Mouse (Mus musculus): ENCODE data around the gene Slc15a4. TPM values are rescaled to one million over a fixed set of nuclear protein-coding genes. Genes with fewer than 3 reads are reported as not detected.
A peak's percentile ranks its signal among the peaks of the same experiment; 100 is the strongest.

Slc15a4 gene
- total and polyA plus RNA-seq, 3 experiments = 31.7 to 35.5 TPM; not detected in 1

- Histone ChIP-seq H3K9me3 (replicated peaks; ENCODE audit: insufficient read depth, low read length) (no peaks in the 10 kb centered on the region), H3K79me2 (ENCODE audit: control insufficient read depth, insufficient read depth, low read length, poor library complexity) (peaks cover 77% of the 10 kb centered on the region), H3K4me3 (ENCODE audit: control insufficient read depth in 1 of 2, insufficient read depth in 1 of 2, low read depth in 2 of 2, low read length in 2 of 2) (no peak overlapping the region), H3K27me3 (ENCODE audit: control insufficient read depth in 1 of 2, insufficient read depth in 2 of 2, low read length in 2 of 2) (no peaks in the 10 kb centered on the region), H3K36me3 (ENCODE audit: control insufficient read depth in 1 of 2, insufficient read depth in 2 of 2, low read length in 2 of 2) (peaks cover 2 to 24% of the 10 kb centered on the region in 2 experiments), H3K9ac (ENCODE audit: control insufficient read depth, low read depth, low read length, poor library complexity, severe bottlenecking) (no peak overlapping the region), H3K27ac (ENCODE audit: control insufficient read depth, low read depth, low read length) (no peak overlapping the region), H3K4me1 (ENCODE audit: control insufficient read depth in 1 of 2, insufficient read depth in 2 of 2, low read length in 2 of 2) (peaks cover 7 to 34% of the 10 kb centered on the region in 2 experiments)
- no peak for TF ChIP-seq TBP (IDR thresholded peaks at IDR 0.05; ENCODE audit: low read depth, low read length)
- TF ChIP-seq TCF12 (IDR thresholded peaks at IDR 0.05; ENCODE audit: low read depth, low read length) = no peak
- no peak for TF ChIP-seq POLR2AphosphoS5 (IDR thresholded peaks at IDR 0.05; ENCODE audit: borderline replicate concordance, low read depth, low read length)
- no peak for TF ChIP-seq USF2 (IDR thresholded peaks at IDR 0.05; ENCODE audit: borderline replicate concordance in 1 of 2, insufficient read depth in 1 of 2, low read depth in 1 of 2, low read length in 2 of 2)
- no peak for TF ChIP-seq UBTF (IDR thresholded peaks at IDR 0.05; ENCODE audit: borderline replicate concordance, insufficient read depth, low read depth, low read length)
- no peak for TF ChIP-seq ZMIZ1 (IDR thresholded peaks at IDR 0.05; ENCODE audit: low read depth, low read length)
- TF ChIP-seq NRF1 (IDR thresholded peaks at IDR 0.05; ENCODE audit: insufficient read depth, low read depth, low read length, poor library complexity, severe bottlenecking) = no peak
- no peak for TF ChIP-seq MEF2A (IDR thresholded peaks at IDR 0.05; ENCODE audit: extremely low read depth, insufficient replicate concordance, low read depth, low read length, poor library complexity, severe bottlenecking)
- TF ChIP-seq ELF1 (IDR thresholded peaks at IDR 0.05; ENCODE audit: low read depth, low read length) = no peak
- TF ChIP-seq KAT2A (conservative IDR thresholded peaks at IDR 0.05; ENCODE audit: low read depth, low read length) = no peak
- TF ChIP-seq POLR2A (IDR thresholded peaks at IDR 0.05; ENCODE audit: control insufficient read depth in 1 of 2, insufficient read depth in 1 of 2, low read depth in 1 of 2, low read length in 2 of 2, poor library complexity in 1 of 2) = no peak
- DNase-seq (ENCODE audit: low read depth, low spot score) = no peak
Measured at GRCm38 (mm10) chr5:127611881-127612280, 20.8 kb downstream of the Slc15a4 start.

- Histone ChIP-seq H3K9ac (ENCODE audit: control insufficient read depth, low read depth, low read length, poor library complexity, severe bottlenecking) (no peak overlapping the region), H3K4me1 (ENCODE audit: control insufficient read depth in 1 of 2, insufficient read depth in 2 of 2, low read length in 2 of 2) (peaks cover 7 to 30% of the 10 kb centered on the region in 2 experiments), H3K79me2 (ENCODE audit: control insufficient read depth, insufficient read depth, low read length, poor library complexity) (peaks cover 67% of the 10 kb centered on the region), H3K27ac (ENCODE audit: control insufficient read depth, low read depth, low read length) (peak overlapping the region; percentile 33), H3K36me3 (ENCODE audit: control insufficient read depth in 1 of 2, insufficient read depth in 2 of 2, low read length in 2 of 2) (peaks cover 6 to 24% of the 10 kb centered on the region in 2 experiments), H3K27me3 (ENCODE audit: control insufficient read depth in 1 of 2, insufficient read depth in 2 of 2, low read length in 2 of 2) (no peaks in the 10 kb centered on the region), H3K9me3 (replicated peaks; ENCODE audit: insufficient read depth, low read length) (no peaks in the 10 kb centered on the region), H3K4me3 (ENCODE audit: control insufficient read depth in 1 of 2, insufficient read depth in 1 of 2, low read depth in 2 of 2, low read length in 2 of 2) (peak overlapping the region in 1 of 2 experiments; percentile 26; a peak in 1 of 4 replicates)
- DNase-seq (ENCODE audit: low read depth, low spot score) = peak; percentile 41
- no peak for TF ChIP-seq POLR2A (IDR thresholded peaks at IDR 0.05; ENCODE audit: control insufficient read depth in 1 of 2, insufficient read depth in 1 of 2, low read depth in 1 of 2, low read length in 2 of 2, poor library complexity in 1 of 2)
- TF ChIP-seq USF1 (IDR thresholded peaks at IDR 0.05; ENCODE audit: low read depth, low read length) = peak; percentile 50
- no peak for TF ChIP-seq GATA1 (IDR thresholded peaks at IDR 0.05; ENCODE audit: low read depth, low read length)
Measured at GRCm38 (mm10) chr5:127610787-127611509, 21.7 kb downstream of the Slc15a4 start.

Measured in MEL (cell line).